Comparison of ENCODE assay signal across 7 mouse cellular contexts in genomic region chr2:31572915-31573635, GRCm38 (mm10). TPM values are rescaled to one million over a fixed set of nuclear protein-coding genes. Genes with fewer than 3 reads are reported as not detected.
DNase-seq lines count a peak whose midpoint lies in the region; ATAC-seq and TF ChIP-seq lines count a peak whose summit lies in the region.

No protein-coding gene starts in this region.

- H3K9ac ChIP-seq in kidney, embryonic 14.5 days (ENCODE audit: low read depth, low read length): peak overlapping the region; percentile 99
- H3K9ac ChIP-seq in midbrain, embryonic 12.5 days (replicated peaks): peak overlapping the region; percentile 99

- WGBS in kidney, embryonic 14.5 days: 3% methylated on average over 40 of the region's 41 CpGs
- 3% methylated on average over 41 of the region's 41 CpGs for WGBS in midbrain, embryonic 12.5 days

- ATAC-seq in kidney, embryonic 14.5 days (ENCODE audit: low FRiP score, low TSS enrichment): peak; percentile 64
- no peak; the same call in 1 of the 2 replicates for ATAC-seq in midbrain, embryonic 12.5 days (ENCODE audit: low FRiP score, low read depth)

- H3K9me3 ChIP-seq in kidney, embryonic 14.5 days (ENCODE audit: control insufficient read depth, low read length): no peaks in the 10 kb centered on the region
- no peaks in the 10 kb centered on the region for H3K9me3 ChIP-seq in midbrain, embryonic 12.5 days

- peak overlapping the region; percentile 89 for H3K4me3 ChIP-seq in embryonic fibroblast, embryonic 13.5 days (ENCODE audit: insufficient read depth, low read length)
- peak overlapping the region; percentile 98 for H3K4me3 ChIP-seq in kidney, embryonic 14.5 days (ENCODE audit: low read length)
- H3K4me3 ChIP-seq in midbrain, embryonic 12.5 days: peak overlapping the region; percentile 100

- H3K27me3 ChIP-seq in kidney, embryonic 14.5 days (ENCODE audit: control insufficient read depth, insufficient read depth, low read length): no peaks in the 10 kb centered on the region; the same call in 1 of the 2 replicates
- peaks cover 12% of the 10 kb centered on the region for H3K27me3 ChIP-seq in midbrain, embryonic 12.5 days

- no peak for TF ChIP-seq POLR2A in embryonic fibroblast, embryonic 13.5 days (IDR thresholded peaks at IDR 0.05; ENCODE audit: low read depth, low read length)

- no peak for TF ChIP-seq CTCF in embryonic fibroblast, embryonic 13.5 days (IDR thresholded peaks at IDR 0.05; ENCODE audit: borderline replicate concordance, insufficient read depth, low read length)

- peaks cover 3% of the 10 kb centered on the region; the same call in 1 of the 2 replicates for H3K4me1 ChIP-seq in embryonic fibroblast, embryonic 13.5 days (ENCODE audit: control insufficient read depth, insufficient read depth, low read length)
- peaks cover 8% of the 10 kb centered on the region; the same call in 1 of the 2 replicates for H3K4me1 ChIP-seq in kidney, embryonic 14.5 days (ENCODE audit: control insufficient read depth, insufficient read depth, low read length)
- H3K4me1 ChIP-seq in midbrain, embryonic 12.5 days: peaks cover 16% of the 10 kb centered on the region

- DNase-seq in left cerebral cortex, postnatal 14 days (ENCODE audit: low spot score in 2 of 2): peak; percentile 33 to 56
- no peak for DNase-seq in left cerebral cortex, adult 8-10 months (ENCODE audit: low spot score in 2 of 2)
- peak; percentile 32 for DNase-seq in adrenal gland, postnatal 10 days
- no peak for DNase-seq in ovary, adult 18-20 months (ENCODE audit: low spot score)

- H3K4me2 ChIP-seq in kidney, embryonic 14.5 days (replicated peaks; ENCODE audit: low read depth, low read length): peak overlapping the region; percentile 90
- peak overlapping the region; percentile 73 for H3K4me2 ChIP-seq in midbrain, embryonic 12.5 days (replicated peaks)

- H3K36me3 ChIP-seq in kidney, embryonic 14.5 days (ENCODE audit: control insufficient read depth, insufficient read depth, low read length): peaks cover 8% of the 10 kb centered on the region; the same call in 1 of the 2 replicates
- H3K36me3 ChIP-seq in midbrain, embryonic 12.5 days: peaks cover 11% of the 10 kb centered on the region; the same call in 1 of the 2 replicates

- peak overlapping the region; percentile 29; the same call in 1 of the 2 replicates for H3K27ac ChIP-seq in embryonic fibroblast, embryonic 13.5 days (ENCODE audit: insufficient read depth, low read length)
- peak overlapping the region; percentile 83 for H3K27ac ChIP-seq in kidney, embryonic 14.5 days (ENCODE audit: low read depth, low read length)
- peak overlapping the region; percentile 86 for H3K27ac ChIP-seq in midbrain, embryonic 12.5 days (replicated peaks)

- intact Hi-C loops in left cerebral cortex, postnatal 14 days (cut with DNase I): loop anchor here (5.0 kb wide), 1 partner anchor 99 kb away; the partner anchor contains the start of gene Exosc2

RNA-seq across cellular contexts. Expression of gene Fubp3, which starts 0.6 kb away (rescaled TPM):
- 10 to 100 TPM; 45.7 to 50.4 TPM for total RNA-seq in left cerebral cortex, postnatal 14 days (2021)
- total RNA-seq in left cerebral cortex, adult 8-10 months (2022): 10 to 100 TPM; 35.9 to 48.0 (median 42.4) TPM
- total RNA-seq in adrenal gland, postnatal 10 days (2021): 10 to 100 TPM; 52.6 to 56.6 TPM
- polyA plus RNA-seq in embryonic fibroblast, embryonic 13.5 days (2011; ENCODE audit: insufficient read length, low read depth, missing spikeins): 73.6 and 83.4 TPM in 2 replicates
- polyA plus RNA-seq in kidney, embryonic 14.5 days (2014; fragmentation: Nextera tagmentation; extraction: Ambion mirVana): 81.5 and 102 TPM in 2 replicates
- 87.9 and 88.0 TPM in 2 replicates for polyA plus RNA-seq in midbrain, embryonic 12.5 days (2016; fragmentation: Nextera tagmentation; extraction: Ambion mirVana)

Comparison
In these comparisons a context has a peak if more than half of its experiments do, and no peak if none do; other contexts are left out.
1. DNase-seq: peak in left cerebral cortex, postnatal 14 days (2 of 2) and adrenal gland, postnatal 10 days (single experiment); none in left cerebral cortex, adult 8-10 months (0 of 2) and ovary, adult 18-20 months (single experiment).
2. H3K27ac ChIP-seq: peak in every context shown above with its lines; median percentile 86 in midbrain, embryonic 12.5 days; 83 in kidney, embryonic 14.5 days; 29 in embryonic fibroblast, embryonic 13.5 days.
3. Peak in every context shown above with its lines, with median percentiles within 50 percentile points of each other: H3K4me3 ChIP-seq.